Mouse (Mus musculus) adrenal gland, postnatal 10 days (tissue): ENCODE results near the gene Rnf208. TPM values are rescaled to one million over a fixed set of nuclear protein-coding genes. Genes with fewer than 3 reads are reported as not detected.

Experiments used
- DNase-seq: peaks from one replicate; pipeline ENCODE4 v3.0.0; 2021; ENCODE audit warnings: mixed read lengths
- long read RNA-seq, 2 experiments: library from polyadenylated mRNA; stranded (forward); transcript quantifications; one replicate each; pipeline ENCODE4 v2.0.0; 2021
- total RNA-seq, 2 experiments: library from RNA; stranded (reverse); gene quantifications; 2 replicates each; pipeline ENCODE4 v1.2.3; 2021

Gene Rnf208
- 1 to 10 TPM; 6.4 to 7.3 TPM for total RNA-seq
- long read RNA-seq, experiment 1, transcript Rnf208-202 (1 exons, 1,333 nt): major isoform, 9 of 9 reads
- long read RNA-seq, experiment 1, partial matches to known transcripts: 0 of 9 reads
- long read RNA-seq, experiment 1, other reads (novel, unspliced or antisense): 0 of 9 reads
- long read RNA-seq, experiment 2, transcript Rnf208-203 (2 exons, 885 nt): major isoform, 6 of 11 reads
- long read RNA-seq, experiment 2, partial matches to known transcripts: 0 of 11 reads
- long read RNA-seq, experiment 2, other reads (novel, unspliced or antisense): 2 of 11 reads

DNA sequence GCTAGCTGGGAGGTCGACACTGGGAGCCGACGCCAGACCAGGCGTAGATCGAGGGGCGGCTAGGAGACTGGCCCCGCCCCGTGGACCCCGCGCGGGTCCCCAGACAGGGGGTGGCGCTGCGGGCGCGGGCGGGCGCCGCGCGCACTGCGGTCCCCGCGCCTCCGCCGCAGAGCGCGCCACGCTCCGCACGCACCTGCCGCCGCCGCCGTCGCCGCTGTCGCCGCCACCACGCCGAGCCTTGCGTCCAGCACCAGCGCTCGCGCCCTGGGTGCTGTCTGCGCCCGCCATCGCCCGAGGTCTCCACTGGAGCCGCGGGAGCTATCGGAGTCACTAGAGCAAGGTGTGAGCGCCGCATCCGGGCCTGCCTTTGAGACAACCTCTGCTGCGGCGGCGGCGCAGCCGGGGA is at the start of gene Rnf208, which contains the start of gene Cysrt1:
Gene Rnf208 (plus strand): TSS at position 155 of the 406 bp plus-strand sequence.
Gene Cysrt1 (minus strand): TSS at position 352 of the 406 bp plus-strand sequence.
- no peak for DNase-seq

DNA sequence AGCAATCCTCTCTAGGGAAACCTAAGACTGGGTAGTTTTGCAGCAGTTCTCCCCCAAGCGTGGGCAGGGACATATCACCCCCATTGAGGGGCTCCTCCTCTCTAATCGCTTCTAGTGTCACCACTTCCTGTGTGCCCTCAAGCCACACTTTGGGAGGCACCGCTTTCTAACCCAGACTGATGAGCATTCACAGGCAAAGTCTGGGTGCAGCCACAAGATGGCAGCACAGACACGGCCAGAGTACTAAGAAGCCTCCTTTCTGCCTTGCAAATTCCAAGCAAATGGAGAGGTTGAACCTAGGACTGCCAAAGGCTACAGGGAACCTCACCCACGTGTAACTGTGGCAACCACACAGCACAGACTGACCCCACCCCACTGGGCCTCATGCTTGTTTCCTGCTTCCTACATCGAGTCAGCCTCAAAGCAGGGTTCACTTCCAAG is 48.7 kb upstream of the Rnf208 start:
- peak; percentile 85 for DNase-seq

DNA sequence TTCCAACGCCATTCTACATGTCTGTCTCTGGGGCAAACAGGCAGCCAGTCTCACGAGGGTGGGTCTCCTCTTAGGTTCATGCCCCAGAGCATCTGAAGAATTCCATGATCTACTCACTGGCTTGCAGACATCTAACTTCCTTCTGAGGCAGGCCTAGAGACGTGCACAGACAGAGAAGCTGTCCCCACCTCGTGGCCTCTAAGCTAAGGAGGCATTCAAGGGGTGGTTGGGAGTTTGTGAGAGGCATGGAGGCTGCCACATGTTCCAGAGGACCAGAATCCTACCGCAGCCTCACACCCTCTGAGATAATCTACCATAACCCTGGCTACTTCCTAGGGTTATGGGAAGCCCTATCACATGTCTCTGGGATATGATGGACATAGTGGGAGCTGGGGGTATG is 48.0 kb upstream of the Rnf208 start:
- DNase-seq: no peak

- DNase-seq: no peak
Measured at GRCm38 (mm10) chr2:25194486-25195171, 47.4 kb upstream of the Rnf208 start.

GRCm38 (mm10) chr2:25195211-25196156 is 46.6 kb upstream of the Rnf208 start:
- peak; percentile 79 for DNase-seq

DNA sequence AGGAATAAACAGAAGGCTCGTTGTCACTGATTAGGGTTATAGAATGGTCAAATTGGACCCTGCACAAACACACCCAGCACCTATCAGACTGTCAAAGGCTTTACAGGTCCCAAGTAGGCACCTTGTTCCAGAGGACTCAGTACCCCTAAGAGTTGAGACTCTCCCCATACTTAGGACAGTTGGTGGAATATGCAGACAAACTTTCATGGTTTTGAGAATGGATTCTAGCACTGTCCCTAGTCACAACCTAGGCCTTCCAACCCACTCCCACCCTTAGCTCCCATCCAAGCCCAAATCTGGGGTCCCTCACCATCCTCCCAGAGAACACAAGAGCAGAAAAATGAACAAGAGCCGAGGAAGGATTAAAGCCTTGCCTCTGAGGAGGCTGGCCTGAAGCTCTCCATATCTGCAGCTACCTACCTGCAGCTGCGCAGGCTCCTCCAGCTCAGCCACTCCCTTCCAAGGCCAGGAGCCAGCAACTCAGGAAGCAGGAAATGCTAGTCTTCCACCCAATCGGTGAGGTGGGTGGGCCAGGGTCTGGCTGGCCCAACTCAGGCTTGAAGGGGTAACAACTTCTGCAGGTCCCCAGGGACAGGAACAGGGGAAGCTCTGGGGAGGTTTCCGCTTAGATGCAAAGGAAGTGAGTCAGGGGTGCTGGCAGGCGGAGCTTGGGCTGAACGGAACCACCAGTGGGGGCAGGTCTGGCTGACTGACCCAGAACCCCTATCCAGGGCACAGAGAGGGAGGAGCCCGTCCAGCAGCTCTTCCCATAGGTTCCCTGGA is 45.7 kb upstream of the Rnf208 start, which contains the start of gene Tor4a:
Gene Tor4a (minus strand): TSS at position 715 of the 783 bp plus-strand sequence.
- DNase-seq: peak; percentile 87

DNA sequence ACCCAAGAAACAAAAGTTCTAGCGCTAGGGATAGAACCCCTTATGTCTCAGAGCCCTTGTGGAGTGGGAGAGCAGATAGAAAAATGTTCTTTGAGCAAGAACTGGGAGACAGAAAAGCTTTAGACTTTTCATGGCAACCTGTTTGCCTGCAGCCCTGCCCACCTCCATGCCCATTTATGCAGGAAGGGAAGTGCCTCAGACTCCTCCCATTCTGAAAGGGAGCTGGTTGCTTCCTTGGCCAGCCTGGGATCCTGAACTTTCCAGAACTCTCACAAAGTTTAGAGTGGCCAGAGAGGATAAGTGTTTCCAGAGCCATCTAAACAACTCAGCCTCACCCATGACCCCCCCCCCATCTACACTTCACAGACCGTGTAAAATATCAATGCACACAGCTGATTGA is 44.9 kb upstream of the Rnf208 start:
- DNase-seq: no peak

- no peak for DNase-seq
Measured at GRCm38 (mm10) chr2:25197946-25198345, 44.1 kb upstream of the Rnf208 start.

GRCm38 (mm10) chr2:25200631-25201030 is 41.4 kb upstream of the Rnf208 start:
- no peak for DNase-seq

GRCm38 (mm10) chr2:25203631-25204214 is 38.3 kb upstream of the Rnf208 start:
- no peak for DNase-seq

DNA sequence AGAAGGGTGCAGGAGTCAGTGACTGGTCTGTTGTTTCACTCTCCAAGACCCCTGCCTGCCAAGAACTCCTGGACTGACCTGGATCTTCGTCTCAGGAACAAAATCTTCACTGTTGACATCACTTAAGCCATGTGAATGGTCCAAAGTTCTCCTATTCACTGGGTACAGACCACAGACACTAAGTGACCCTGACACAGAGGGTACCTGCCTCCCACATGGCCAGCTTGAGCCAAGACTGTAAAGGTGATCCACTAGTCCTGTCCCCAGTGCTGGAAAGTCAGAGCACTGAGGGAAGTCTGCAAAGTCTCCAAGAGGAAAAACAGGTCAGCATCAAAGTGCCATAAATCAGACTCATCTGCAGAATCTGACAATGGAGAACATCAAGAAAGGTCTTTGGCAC is 34.5 kb upstream of the Rnf208 start:
- DNase-seq: no peak

DNA sequence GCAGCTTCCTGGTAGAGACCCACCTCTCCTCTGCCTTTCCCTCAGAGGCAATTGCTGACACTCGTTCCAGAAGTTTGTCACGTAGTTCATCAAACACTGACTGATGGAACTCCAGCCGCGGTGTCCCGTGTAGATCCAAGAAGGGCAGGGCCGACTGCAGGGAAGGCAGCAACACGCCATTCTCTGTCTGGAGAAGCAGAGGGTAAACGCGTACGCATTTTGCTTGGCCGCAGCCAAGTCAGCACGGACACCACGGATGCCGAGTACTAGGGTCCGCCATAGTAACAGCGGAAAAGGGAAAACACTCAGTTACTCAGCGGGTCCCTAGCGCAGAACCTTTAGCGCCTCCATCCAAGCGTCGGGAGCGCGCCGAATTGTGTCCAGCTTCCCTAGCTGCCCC is 31.4 kb upstream of the Rnf208 start:
- DNase-seq: no peak

DNA sequence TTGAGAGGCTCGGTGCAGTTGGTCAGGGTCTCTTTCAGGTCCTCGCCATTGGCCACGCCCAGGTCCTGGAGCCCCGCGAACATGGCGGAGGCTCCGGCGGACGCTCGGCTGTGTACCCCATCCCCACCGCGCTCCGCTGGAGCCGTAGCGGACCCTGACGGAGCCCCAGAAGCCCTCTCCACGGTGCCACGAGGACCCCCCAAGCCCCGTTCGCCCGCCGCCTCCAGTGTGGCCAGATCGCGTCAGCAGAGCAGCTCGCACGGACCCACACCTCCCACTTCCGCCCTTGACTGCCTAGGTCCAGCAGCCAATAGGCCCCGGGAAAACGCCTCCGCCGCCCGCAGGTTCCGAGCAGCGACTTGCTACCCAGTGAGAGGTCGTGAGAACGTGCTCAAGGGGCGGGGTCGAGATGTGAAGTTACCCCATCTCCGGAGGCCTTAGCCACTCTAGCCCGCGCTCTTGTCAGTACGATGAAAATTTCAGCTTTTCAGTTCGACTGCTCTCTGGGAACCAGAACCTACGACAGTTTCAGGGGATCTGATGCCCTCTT is 30.9 kb upstream of the Rnf208 start, which contains the start of gene Nelfb:
Gene Nelfb (minus strand): TSS at position 369 of the 550 bp plus-strand sequence.
- peak; percentile 94 for DNase-seq

GRCm38 (mm10) chr2:25213266-25213865 is 28.7 kb upstream of the Rnf208 start:
- DNase-seq: no peak

DNA sequence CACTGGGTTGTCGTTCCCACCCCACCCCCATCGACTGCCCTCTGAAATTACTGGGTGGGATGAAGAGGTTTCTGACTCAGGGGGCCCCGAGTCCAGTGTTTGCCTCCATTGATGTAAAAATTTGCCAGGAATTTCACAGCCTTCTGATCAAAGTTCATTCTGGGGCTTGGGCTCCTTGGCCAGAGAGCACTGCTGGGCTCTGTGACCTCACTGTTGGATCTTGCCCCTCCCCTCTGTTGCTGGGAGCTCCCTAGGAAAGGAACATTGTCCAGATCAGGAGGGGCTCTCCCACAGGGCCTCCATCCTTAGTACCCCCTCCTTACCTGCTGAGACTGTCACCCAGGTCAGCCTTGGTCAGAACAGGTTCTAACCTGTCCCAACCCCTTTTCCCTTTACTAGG is 27.6 kb upstream of the Rnf208 start, which contains the start of gene Stpg3:
Gene Stpg3 (minus strand): TSS at position 194 of the 400 bp plus-strand sequence.
- no peak for DNase-seq

GRCm38 (mm10) chr2:25217666-25218065 is 24.4 kb upstream of the Rnf208 start:
- DNase-seq: no peak

DNA sequence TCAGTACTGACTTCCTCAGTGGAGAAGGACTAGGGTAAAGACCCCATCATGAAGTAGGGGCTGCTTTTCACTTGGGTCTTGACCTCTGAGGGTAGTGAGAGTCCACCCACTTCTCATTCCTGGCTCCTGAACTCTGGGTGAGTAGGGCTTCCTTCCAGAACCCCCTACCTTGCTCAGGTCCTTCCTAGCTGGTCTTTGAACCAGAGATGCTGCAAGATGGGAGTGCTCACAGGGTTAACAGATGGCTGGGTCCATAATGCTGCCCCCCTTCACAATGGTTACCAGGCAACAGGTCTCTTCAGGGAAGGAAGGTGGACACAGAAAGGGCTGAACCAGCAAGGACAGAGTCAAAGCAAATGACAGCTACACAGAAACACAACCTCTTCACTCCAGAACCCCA is 23.6 kb upstream of the Rnf208 start, which contains the start of gene Fam166a:
Gene Fam166a (plus strand): TSS at position 301 of the 400 bp plus-strand sequence.
- no peak for DNase-seq

DNA sequence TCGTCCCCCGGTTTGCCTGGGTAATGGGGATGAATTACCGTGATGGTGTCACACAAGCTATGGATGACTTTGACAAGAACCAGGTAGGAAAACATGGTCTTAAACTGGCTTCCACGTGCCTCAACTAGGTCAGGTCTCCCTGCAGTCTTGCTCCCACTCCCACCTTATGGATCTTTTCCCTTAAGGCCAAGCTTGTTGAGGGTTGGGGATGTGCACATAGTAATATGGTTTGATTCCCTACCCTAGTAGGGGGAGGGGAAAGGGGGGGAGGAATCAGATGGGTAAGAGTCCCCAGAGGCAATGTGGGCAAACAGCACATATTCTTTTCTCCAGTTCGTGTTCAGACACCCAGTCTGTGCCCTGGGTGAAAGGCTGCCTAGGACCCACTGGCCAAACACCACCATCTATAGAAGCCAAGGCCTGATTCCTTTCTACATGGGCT is 20.7 kb upstream of the Rnf208 start:
- DNase-seq: no peak

- peak; percentile 92 for DNase-seq
Measured at GRCm38 (mm10) chr2:25223681-25224491, 18.2 kb upstream of the Rnf208 start.
